Comparison of ENCODE assay signal across 12 mouse cellular contexts in the genomic region with DNA sequence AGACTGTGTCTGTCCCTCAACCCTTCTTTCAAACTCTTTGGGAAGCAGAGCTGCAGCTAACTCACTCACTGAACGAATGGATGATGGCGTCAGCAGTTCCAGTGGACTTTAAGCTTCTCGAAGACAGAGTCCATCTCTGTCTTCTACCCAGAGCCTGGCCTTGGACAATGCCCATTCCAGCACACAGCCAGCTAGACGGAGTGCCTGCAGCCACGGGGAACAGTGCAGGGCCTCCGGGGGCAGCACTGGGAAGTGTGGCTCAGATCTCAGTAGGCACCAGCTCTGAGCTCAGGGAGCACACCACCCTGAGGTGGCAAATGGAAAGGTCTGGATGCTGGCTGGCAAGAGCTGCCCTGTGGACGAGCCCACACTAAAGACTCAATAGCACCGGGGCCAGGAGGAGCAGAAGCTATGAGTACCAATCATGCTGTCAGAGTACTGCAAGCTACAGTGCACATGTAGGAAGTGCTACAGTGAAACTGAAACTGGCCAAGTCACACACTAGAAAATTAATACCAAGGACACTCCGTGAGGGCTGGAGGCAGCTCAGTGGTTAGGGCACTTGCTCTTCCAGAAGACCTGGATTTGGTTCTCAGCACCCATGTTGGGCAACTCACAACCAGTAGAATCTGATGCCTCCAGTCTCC. TPM values are rescaled to one million over a fixed set of nuclear protein-coding genes. Genes with fewer than 3 reads are reported as not detected.
DNase-seq lines count a peak whose midpoint lies in the region; ATAC-seq and TF ChIP-seq lines count a peak whose summit lies in the region.
"Had no signal": no experiment of that assay in that cellular context is flagged by ENCODE, and none has a peak within 500 bp of the region (broad histone marks: within the 10 kb centered on the region; RNA-seq: fewer than 3 reads in every experiment).

No protein-coding gene starts in this region.

- TF ChIP-seq EP300 in heart, postnatal 0 days (IDR thresholded peaks at IDR 0.05; ENCODE audit: low read depth): no peak

- DNase-seq in heart, postnatal 0 days (ENCODE audit: low spot score): peak; percentile 38
- no peak for DNase-seq in heart, adult 11 months
- DNase-seq in spleen, postnatal 36 days (ENCODE audit: low spot score in 2 of 2): peak; percentile 42 to 48
- no peak for DNase-seq in spleen, adult 12 weeks (ENCODE audit: low spot score)
- no peak for DNase-seq in left cerebral cortex, postnatal 14 days (ENCODE audit: low spot score in 2 of 2)
- DNase-seq in forebrain, embryonic 11.5 days (ENCODE audit: low spot score): no peak
- DNase-seq in gastrocnemius, postnatal 36 days: no peak
- DNase-seq: lung, postnatal 10 days had no signal

- no peak overlapping the region for H3K4me3 ChIP-seq in heart, postnatal 0 days (ENCODE audit: low read depth, low read length)
- H3K4me3 ChIP-seq in liver, embryonic 16.5 days (ENCODE audit: low read depth, low read length): no peak overlapping the region
- H3K4me3 ChIP-seq in forebrain, embryonic 11.5 days (ENCODE audit: low read depth, low read length): no peak overlapping the region
- H3K4me3 ChIP-seq: heart, embryonic 13.5 days; left cerebral cortex, adult 2 months had no signal

- no peaks in the 10 kb centered on the region for H3K9me3 ChIP-seq in heart, postnatal 0 days (replicated peaks; ENCODE audit: control insufficient read depth, low read length)
- no peaks in the 10 kb centered on the region for H3K9me3 ChIP-seq in liver, embryonic 16.5 days (replicated peaks; ENCODE audit: control insufficient read depth, low read length)
- no peaks in the 10 kb centered on the region for H3K9me3 ChIP-seq in forebrain, embryonic 11.5 days (ENCODE audit: control insufficient read depth, low read length)
- H3K9me3 ChIP-seq: heart, embryonic 13.5 days had no signal

- intact Hi-C loops in left cerebral cortex, postnatal 14 days (cut with DNase I): no loop called here
- intact Hi-C loops in gastrocnemius, postnatal 36 days (cut with DNase I): no loop called here

- WGBS in heart, postnatal 0 days: 80% methylated on average over 9 of the region's 9 CpGs
- WGBS in liver, embryonic 16.5 days (ENCODE audit: insufficient replicate concordance): 75% methylated on average over 9 of the region's 9 CpGs
- 79% methylated on average over 9 of the region's 9 CpGs for WGBS in forebrain, embryonic 11.5 days

- H3K9ac ChIP-seq in heart, postnatal 0 days (replicated peaks; ENCODE audit: low read depth, low read length): no peak overlapping the region
- no peak overlapping the region for H3K9ac ChIP-seq in liver, embryonic 16.5 days (ENCODE audit: low read depth, low read length)
- no peak overlapping the region for H3K9ac ChIP-seq in forebrain, embryonic 11.5 days (ENCODE audit: low read length)
- H3K9ac ChIP-seq: heart, embryonic 13.5 days; hindbrain, embryonic 14.5 days had no signal

- TF ChIP-seq CTCF in heart, postnatal 0 days (IDR thresholded peaks at IDR 0.05; ENCODE audit: low read depth): peak; percentile 23; the same call in 1 of the 2 replicates

- H3K27ac ChIP-seq in heart, postnatal 0 days (ENCODE audit: low read depth): no peak overlapping the region
- no peak overlapping the region for H3K27ac ChIP-seq in liver, embryonic 16.5 days (ENCODE audit: low read length)
- no peak overlapping the region for H3K27ac ChIP-seq in forebrain, embryonic 11.5 days (ENCODE audit: low read depth, low read length)
- H3K27ac ChIP-seq: heart, embryonic 13.5 days; hindbrain, embryonic 14.5 days; left cerebral cortex, adult 2 months had no signal

- H3K27me3 ChIP-seq in heart, postnatal 0 days (ENCODE audit: control insufficient read depth, insufficient read depth, low read length): no peaks in the 10 kb centered on the region
- no peaks in the 10 kb centered on the region for H3K27me3 ChIP-seq in liver, embryonic 16.5 days (ENCODE audit: control insufficient read depth, insufficient read depth, low read depth, low read length)
- H3K27me3 ChIP-seq in forebrain, embryonic 11.5 days (ENCODE audit: control insufficient read depth, insufficient read depth, low read length): no peaks in the 10 kb centered on the region
- H3K27me3 ChIP-seq: heart, embryonic 13.5 days had no signal

- ATAC-seq in heart, postnatal 0 days (ENCODE audit: insufficient read depth, low read depth): no peak
- ATAC-seq in liver, embryonic 16.5 days (ENCODE audit: low read depth): peak; percentile 19; the same call in 1 of the 2 replicates
- ATAC-seq in forebrain, embryonic 11.5 days (replicated peaks; ENCODE audit: low FRiP score): no peak

- no peak overlapping the region for H3K4me2 ChIP-seq in heart, postnatal 0 days (ENCODE audit: low read depth, low read length)
- H3K4me2 ChIP-seq in liver, embryonic 16.5 days (ENCODE audit: low read depth, low read length): no peak overlapping the region
- no peak overlapping the region for H3K4me2 ChIP-seq in forebrain, embryonic 11.5 days (ENCODE audit: low read depth, low read length, severe bottlenecking)
- H3K4me2 ChIP-seq: heart, embryonic 13.5 days; hindbrain, embryonic 14.5 days had no signal

- peaks cover 46% of the 10 kb centered on the region for H3K36me3 ChIP-seq in heart, postnatal 0 days (replicated peaks; ENCODE audit: control insufficient read depth, insufficient read depth, low read length)
- peaks cover 79% of the 10 kb centered on the region for H3K36me3 ChIP-seq in liver, embryonic 16.5 days (ENCODE audit: control insufficient read depth, insufficient read depth)
- no peaks in the 10 kb centered on the region for H3K36me3 ChIP-seq in forebrain, embryonic 11.5 days (ENCODE audit: control insufficient read depth, insufficient read depth, low read length)

- H3K4me1 ChIP-seq in heart, postnatal 0 days (ENCODE audit: control insufficient read depth, insufficient read depth): no peaks in the 10 kb centered on the region
- peaks cover 8% of the 10 kb centered on the region for H3K4me1 ChIP-seq in liver, embryonic 16.5 days (ENCODE audit: control insufficient read depth, low read depth, low read length)
- no peaks in the 10 kb centered on the region for H3K4me1 ChIP-seq in forebrain, embryonic 11.5 days (replicated peaks; ENCODE audit: control insufficient read depth, insufficient read depth, low read length)

RNA-seq across cellular contexts. Expression of a gene that starts 14.6 kb away (rescaled TPM):
- total RNA-seq in heart, postnatal 0 days (2014; rRNA removed; ENCODE audit: low replicate concordance): 5.0 and 7.7 TPM in 2 replicates
- 3.6 and 4.9 TPM in 2 replicates for polyA plus RNA-seq in heart, postnatal 0 days (2015; fragmentation: Nextera tagmentation; extraction: Ambion mirVana)
- 51.6 and 53.8 TPM in 2 replicates for polyA plus RNA-seq in liver, embryonic 16.5 days (2015; fragmentation: Nextera tagmentation; extraction: Ambion mirVana)
- total RNA-seq in left cerebral cortex, postnatal 14 days (2021): 10 to 100 TPM; 21.5 to 21.6 TPM
- polyA plus RNA-seq in forebrain, embryonic 11.5 days (2014; fragmentation: Nextera tagmentation; extraction: Ambion mirVana): 16.8 and 17.5 TPM in 2 replicates
- 1 to 10 TPM; 2.8 TPM for total RNA-seq in gastrocnemius, postnatal 36 days (2021)

RNA-seq across cellular contexts. Expression of a gene that starts 26.4 kb away (rescaled TPM):
- total RNA-seq in heart, postnatal 0 days (2014; rRNA removed; ENCODE audit: low replicate concordance): 0.38 and 3.1 TPM in 2 replicates
- 0.32 and 0.36 TPM in 2 replicates for polyA plus RNA-seq in heart, postnatal 0 days (2015; fragmentation: Nextera tagmentation; extraction: Ambion mirVana)
- 2.3 and 2.9 TPM in 2 replicates for polyA plus RNA-seq in liver, embryonic 16.5 days (2015; fragmentation: Nextera tagmentation; extraction: Ambion mirVana)
- total RNA-seq in left cerebral cortex, postnatal 14 days (2021): 1 to 10 TPM; 1.5 to 1.7 TPM
- 0.35 and 0.59 TPM in 2 replicates for polyA plus RNA-seq in forebrain, embryonic 11.5 days (2014; fragmentation: Nextera tagmentation; extraction: Ambion mirVana)
- not detected for total RNA-seq in gastrocnemius, postnatal 36 days (2021)

RNA-seq across cellular contexts. Expression of a gene that starts 29.9 kb away (rescaled TPM):
- total RNA-seq in heart, postnatal 0 days (2014; rRNA removed; ENCODE audit: low replicate concordance): 10.3 and 16.8 TPM in 2 replicates
- 86.6 and 92.1 TPM in 2 replicates for polyA plus RNA-seq in heart, postnatal 0 days (2015; fragmentation: Nextera tagmentation; extraction: Ambion mirVana)
- polyA plus RNA-seq in liver, embryonic 16.5 days (2015; fragmentation: Nextera tagmentation; extraction: Ambion mirVana): 35.6 and 47.6 TPM in 2 replicates
- 10 to 100 TPM; 53.0 to 54.2 TPM for total RNA-seq in left cerebral cortex, postnatal 14 days (2021)
- polyA plus RNA-seq in forebrain, embryonic 11.5 days (2014; fragmentation: Nextera tagmentation; extraction: Ambion mirVana): 128 and 139 TPM in 2 replicates
- total RNA-seq in gastrocnemius, postnatal 36 days (2021): 10 to 100 TPM; 68.9 to 70.2 TPM

Comparison
In these comparisons a context has a peak if more than half of its experiments do, and no peak if none do; other contexts are left out.
1. DNase-seq: peak in heart, postnatal 0 days (single experiment) and spleen, postnatal 36 days (2 of 2); none in heart, adult 11 months (single experiment), spleen, adult 12 weeks (single experiment), left cerebral cortex, postnatal 14 days (0 of 2), forebrain, embryonic 11.5 days (single experiment) and gastrocnemius, postnatal 36 days (0 of 2).